Mouse (Mus musculus) heart, postnatal 0 days (tissue): ENCODE data around the gene Eddm3b. TPM values are rescaled to one million over a fixed set of nuclear protein-coding genes. Genes with fewer than 3 reads are reported as not detected.
A peak's percentile ranks its signal among the peaks of the same experiment; 100 is the strongest.

Experiments
- ATAC-seq: fragments of 200-750 bp; cut with Nextera tagmentation; 2 replicates; pipeline ENCODE4 v1.8.0; 2017; ENCODE audit warnings: low read depth, moderate number of reproducible peaks, moderate library complexity; ENCODE audit not compliant: insufficient read depth
- DNase-seq: peaks from one replicate; pipeline ENCODE4 v3.0.0-alpha.2; 2016; ENCODE audit warnings: low spot score
- H3K27ac ChIP-seq: fragments of 300-500 bp; sonication (generic); 2 replicates; pipeline ENCODE4 v1.5.1; 2014; ENCODE audit warnings: low read depth, mild to moderate bottlenecking
- H3K27me3 ChIP-seq: fragments of 300-500 bp; sonication (generic); 2 replicates; pipeline ENCODE4 v1.6.1; 2014; ENCODE audit warnings: low read length, mixed read lengths; ENCODE audit not compliant: control insufficient read depth, insufficient read depth
- H3K36me3 ChIP-seq: fragments of 300-500 bp; sonication (generic); replicated peaks from 2 replicates; pipeline ENCODE4 v1.6.1; 2014; ENCODE audit warnings: low read length, mixed read lengths; ENCODE audit not compliant: control insufficient read depth, insufficient read depth
- H3K4me1 ChIP-seq: fragments of 300-500 bp; sonication (generic); 2 replicates; pipeline ENCODE4 v1.6.1; 2014; ENCODE audit warnings: antibody characterized with exemption; ENCODE audit not compliant: control insufficient read depth, insufficient read depth
- H3K4me2 ChIP-seq: fragments of 300-500 bp; sonication (generic); 2 replicates; pipeline ENCODE4 v1.6.1; 2014; ENCODE audit warnings: low read depth, mild to moderate bottlenecking, low read length, moderate library complexity
- H3K4me3 ChIP-seq: fragments of 300-500 bp; sonication (generic); 2 replicates; pipeline ENCODE4 v1.5.1; 2014; ENCODE audit warnings: low read depth, low read length
- H3K9ac ChIP-seq: fragments of 300-500 bp; sonication (generic); replicated peaks from 2 replicates; pipeline ENCODE4 v1.6.1; 2014; ENCODE audit warnings: low read depth, low read length, mixed read lengths
- H3K9me3 ChIP-seq: fragments of 300-500 bp; sonication (generic); replicated peaks from 2 replicates; pipeline ENCODE4 v1.6.1; 2016; ENCODE audit warnings: low read length; ENCODE audit not compliant: control insufficient read depth
- CTCF ChIP-seq: IDR thresholded peaks from 2 replicates; pipeline ENCODE4 v1.5.1; 2016; ENCODE audit warnings: antibody characterized with exemption, control low read depth, low read depth
- EP300 ChIP-seq: IDR thresholded peaks from 2 replicates; pipeline ENCODE4 v1.6.1; 2016; ENCODE audit warnings: antibody characterized with exemption, low read depth
- WGBS: fragments of 180-500 bp; shearing (Covaris S2); extraction: QIAGEN DNeasy Blood & Tissue Kit; methylation state at CpG from one replicate; pipeline ENCODE4 v1.1.7; 2014; 5-methylcytosine and 5-hydroxymethylcytosine counted together
- polyA plus RNA-seq: library from polyadenylated mRNA; unstranded; fragments of >200 nt; fragmentation: Nextera tagmentation; extraction: Ambion mirVana; gene quantifications from 2 replicates; pipeline ENCODE4 v1.2.1, GENCODE M21; 2015
- total RNA-seq: library from RNA; depleted of rRNA; stranded (reverse); fragments of >200 nt; gene quantifications from 2 replicates; pipeline ENCODE4 v1.2.3, GENCODE M21; 2014; ENCODE audit warnings: low replicate concordance

Gene Eddm3b
- total and polyA plus RNA-seq, 2 experiments from 2014 or later: not detected

GRCm38 (mm10) chr14:51106449-51106967, 7.7 kb upstream of the Eddm3b start:
- Histone ChIP-seq H3K36me3 (no peaks in the 10 kb centered on the region), H3K9me3 (no peaks in the 10 kb centered on the region), H3K27ac (no peak overlapping the region), H3K9ac (no peak overlapping the region), H3K4me1 (no peaks in the 10 kb centered on the region), H3K27me3 (no peaks in the 10 kb centered on the region), H3K4me2 (no peak overlapping the region), H3K4me3 (no peak overlapping the region)
- DNase-seq (no peak), ATAC-seq (no peak)
- TF ChIP-seq CTCF (no peak), EP300 (no peak)

GRCm38 (mm10) chr14:51111966-51112365, 2.3 kb upstream of the Eddm3b start:
- Histone ChIP-seq H3K4me2 (no peak overlapping the region), H3K9me3 (no peaks in the 10 kb centered on the region), H3K9ac (no peak overlapping the region), H3K27me3 (no peaks in the 10 kb centered on the region), H3K4me1 (0 out of 2 replicates have a peak, but pooled peaks cover 3% of the 10 kb centered on the region), H3K4me3 (no peak overlapping the region), H3K36me3 (no peaks in the 10 kb centered on the region), H3K27ac (peak overlapping the region; percentile 23; the same call in 1 of the 2 replicates)
- TF ChIP-seq EP300 (no peak), CTCF (no peak)
- ATAC-seq (peak; percentile 90), DNase-seq (peak; percentile 60)
- 25% methylated on average over 3 of the region's 3 CpGs for WGBS

DNA sequence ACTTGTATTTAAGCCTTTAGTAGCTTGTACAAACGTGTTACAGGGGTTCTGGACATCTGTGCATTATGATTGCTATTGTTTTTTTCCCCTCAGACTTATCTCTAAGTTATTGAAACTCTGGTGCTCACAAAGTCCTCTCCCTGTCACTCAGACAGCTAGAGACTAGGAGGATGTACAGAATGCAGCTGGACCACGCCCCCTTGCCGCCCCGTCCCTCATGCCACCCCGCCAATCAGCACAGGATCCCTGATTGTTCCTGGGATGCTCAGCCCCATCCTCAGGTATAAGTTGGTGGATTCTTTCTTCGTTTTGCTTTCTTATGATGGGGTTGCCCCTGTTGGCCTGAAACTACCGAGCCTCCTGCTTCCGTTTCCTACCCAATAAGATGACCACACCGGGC, 750 bp upstream of the Eddm3b start:
- ATAC-seq (no peak), DNase-seq (no peak)
- H3K27ac ChIP-seq: no peak overlapping the region
- TF ChIP-seq EP300: no peak
- no peak for TF ChIP-seq CTCF
- no peaks in the 10 kb centered on the region for H3K36me3 ChIP-seq
- 53% methylated on average over 9 of the region's 9 CpGs for WGBS
- H3K9ac ChIP-seq: no peak overlapping the region
- H3K4me3 ChIP-seq: no peak overlapping the region
- H3K9me3 ChIP-seq: no peaks in the 10 kb centered on the region
- 0 out of 2 replicates have a peak, but pooled peaks cover 3% of the 10 kb centered on the region for H3K4me1 ChIP-seq
- no peaks in the 10 kb centered on the region for H3K27me3 ChIP-seq
- no peak overlapping the region for H3K4me2 ChIP-seq

- DNase-seq: no peak
- Histone ChIP-seq H3K9ac (no peak overlapping the region), H3K4me2 (no peak overlapping the region), H3K4me1 (peaks cover 4% of the 10 kb centered on the region; the same call in 1 of the 2 replicates), H3K36me3 (no peaks in the 10 kb centered on the region), H3K27me3 (no peaks in the 10 kb centered on the region), H3K4me3 (no peak overlapping the region), H3K27ac (no peak overlapping the region), H3K9me3 (0 out of 2 replicates have a peak, but pooled peaks cover 4% of the 10 kb centered on the region)
- no peak for ATAC-seq
- WGBS: 81% methylated on average over 6 of the region's 6 CpGs
- TF ChIP-seq CTCF (no peak), EP300 (no peak)
Observed at GRCm38 (mm10) chr14:51125684-51126083, 11.5 kb downstream of the Eddm3b start.

GRCm38 (mm10) chr14:51127648-51128258, 13.5 kb downstream of the Eddm3b start:
- 53% methylated on average over 2 of the region's 2 CpGs for WGBS
- Histone ChIP-seq H3K27ac (no peak overlapping the region), H3K9ac (no peak overlapping the region), H3K9me3 (0 out of 2 replicates have a peak, but pooled peaks cover 4% of the 10 kb centered on the region), H3K36me3 (no peaks in the 10 kb centered on the region), H3K27me3 (no peaks in the 10 kb centered on the region), H3K4me3 (no peak overlapping the region), H3K4me1 (peaks cover 4% of the 10 kb centered on the region; the same call in 1 of the 2 replicates), H3K4me2 (no peak overlapping the region)
- no peak for DNase-seq
- ATAC-seq: no peak
- TF ChIP-seq CTCF (no peak), EP300 (no peak)
